Mouse (Mus musculus): ENCODE data around the gene Chrnd.

The Chrnd gene

GRCm38 (mm10) chr1:87184751-87185139 lies 5.7 kb upstream of the Chrnd start:
- DNase-seq (ENCODE audit: low spot score), result peak; percentile 70

- DNase-seq (ENCODE audit: low spot score), result no peak
Measured at GRCm38 (mm10) chr1:87185526-87185925, 4.9 kb upstream of the Chrnd start.

- no peak for DNase-seq (ENCODE audit: low spot score)
Measured at GRCm38 (mm10) chr1:87186261-87187036, 4.0 kb upstream of the Chrnd start.

- DNase-seq (ENCODE audit: low spot score), result peak; percentile 79
Measured at GRCm38 (mm10) chr1:87187037-87187355, 3.4 kb upstream of the Chrnd start.

GRCm38 (mm10) chr1:87197296-87197695 lies 6.9 kb downstream of the Chrnd start:
- DNase-seq (ENCODE audit: low spot score), result no peak

GRCm38 (mm10) chr1:87198119-87199065 lies 8.0 kb downstream of the Chrnd start:
- DNase-seq (ENCODE audit: low spot score), result no peak

- DNase-seq (ENCODE audit: low spot score), result no peak
Measured at GRCm38 (mm10) chr1:87200811-87201210, 10.4 kb downstream of the Chrnd start.

- DNase-seq (ENCODE audit: low spot score), result no peak
Measured at GRCm38 (mm10) chr1:87201848-87202247, 11.4 kb downstream of the Chrnd start.

- no peak for DNase-seq (ENCODE audit: low spot score)
Measured at GRCm38 (mm10) chr1:87203779-87204178, 13.4 kb downstream of the Chrnd start.

- DNase-seq (ENCODE audit: low spot score), result no peak
Measured at GRCm38 (mm10) chr1:87204465-87204864, 14.1 kb downstream of the Chrnd start, which contains the start of gene Chrng. Gene Chrng, plus strand, starts transcription at chr1:87204657.

- no peak for DNase-seq (ENCODE audit: low spot score)
Measured at GRCm38 (mm10) chr1:87205038-87205437, 14.6 kb downstream of the Chrnd start.

GRCm38 (mm10) chr1:87205502-87205901 lies 15.1 kb downstream of the Chrnd start:
- no peak for DNase-seq (ENCODE audit: low spot score)

- no peak for DNase-seq (ENCODE audit: low spot score)
Measured at GRCm38 (mm10) chr1:87206339-87206738, 15.9 kb downstream of the Chrnd start.

- DNase-seq (ENCODE audit: low spot score), result no peak
Measured at GRCm38 (mm10) chr1:87211431-87211830, 21.0 kb downstream of the Chrnd start.

GRCm38 (mm10) chr1:87213735-87214704 lies 23.6 kb downstream of the Chrnd start, which contains the start of gene Eif4e2:
Gene Eif4e2, plus strand, starts transcription at chr1:87213914.
- peak; percentile 90 for DNase-seq (ENCODE audit: low spot score)

- DNase-seq (ENCODE audit: low spot score), result no peak
Measured at GRCm38 (mm10) chr1:87214748-87215147, 24.3 kb downstream of the Chrnd start.

GRCm38 (mm10) chr1:87217938-87218337 lies 27.5 kb downstream of the Chrnd start:
- no peak for DNase-seq (ENCODE audit: low spot score)

- DNase-seq (ENCODE audit: low spot score), result no peak
Measured at GRCm38 (mm10) chr1:87225739-87226138, 35.3 kb downstream of the Chrnd start.

- DNase-seq (ENCODE audit: low spot score), result no peak
Measured at GRCm38 (mm10) chr1:87226409-87227159, 36.2 kb downstream of the Chrnd start.

- DNase-seq (ENCODE audit: low spot score), result no peak
Measured at GRCm38 (mm10) chr1:87227160-87227550, 36.7 kb downstream of the Chrnd start.

GRCm38 (mm10) chr1:87230606-87231005 lies 40.2 kb downstream of the Chrnd start:
- no peak for DNase-seq (ENCODE audit: low spot score)
